Mouse (Mus musculus): ENCODE results near the gene Ncapg.
"Not testable (repeated sequence)": the region's sequence is repeated elsewhere in the genome, so short reads cannot be mapped to it uniquely, and the experiment has no call there.

Ncapg gene

GRCm38 (mm10) chr5:45669598-45670279, at the start of gene Ncapg:
Gene Ncapg, plus strand, starts transcription at chr5:45669919.
- peak; percentile 99 for DNase-seq

- no peak for DNase-seq
Observed at GRCm38 (mm10) chr5:45621511-45621910, 48.2 kb upstream of the Ncapg start.

GRCm38 (mm10) chr5:45627771-45628170, 41.9 kb upstream of the Ncapg start:
- no peak for DNase-seq

GRCm38 (mm10) chr5:45629470-45629869, 40.2 kb upstream of the Ncapg start:
- no peak for DNase-seq

GRCm38 (mm10) chr5:45638378-45638777, 31.3 kb upstream of the Ncapg start:
- no peak for DNase-seq

- DNase-seq: peak; percentile 31
Observed at GRCm38 (mm10) chr5:45638806-45639714, 30.7 kb upstream of the Ncapg start, which contains the start of gene Fam184b. Gene Fam184b, minus strand, starts transcription at chr5:45639614.

- no peak for DNase-seq
Observed at GRCm38 (mm10) chr5:45639715-45640092, 30.0 kb upstream of the Ncapg start.

GRCm38 (mm10) chr5:45651026-45651703, 18.6 kb upstream of the Ncapg start:
- DNase-seq: peak; percentile 72

- DNase-seq: not testable (repeated sequence)
Observed at GRCm38 (mm10) chr5:45658406-45658805, 11.3 kb upstream of the Ncapg start.

- DNase-seq: peak; percentile 69
Observed at GRCm38 (mm10) chr5:45668324-45668723, 1.4 kb upstream of the Ncapg start.

GRCm38 (mm10) chr5:45668831-45669230, 888 bp upstream of the Ncapg start:
- DNase-seq: no peak

GRCm38 (mm10) chr5:45669234-45669597, 503 bp upstream of the Ncapg start:
- DNase-seq: no peak

GRCm38 (mm10) chr5:45670280-45670670, 556 bp downstream of the Ncapg start:
- no peak for DNase-seq

GRCm38 (mm10) chr5:45670894-45671494, 1.3 kb downstream of the Ncapg start:
- DNase-seq: no peak

- DNase-seq: no peak
Observed at GRCm38 (mm10) chr5:45675032-45675431, 5.3 kb downstream of the Ncapg start.

GRCm38 (mm10) chr5:45677639-45678038, 7.9 kb downstream of the Ncapg start:
- no peak for DNase-seq

- DNase-seq: no peak
Observed at GRCm38 (mm10) chr5:45679955-45680354, 10.2 kb downstream of the Ncapg start.

- DNase-seq: no peak
Observed at GRCm38 (mm10) chr5:45683388-45683787, 13.7 kb downstream of the Ncapg start.

- no peak for DNase-seq
Observed at GRCm38 (mm10) chr5:45685243-45685642, 15.5 kb downstream of the Ncapg start.

- DNase-seq: no peak
Observed at GRCm38 (mm10) chr5:45686223-45686622, 16.5 kb downstream of the Ncapg start.

- no peak for DNase-seq
Observed at GRCm38 (mm10) chr5:45689152-45689551, 19.4 kb downstream of the Ncapg start.

- no peak for DNase-seq
Observed at GRCm38 (mm10) chr5:45690802-45691201, 21.1 kb downstream of the Ncapg start.

GRCm38 (mm10) chr5:45691678-45692077, 22.0 kb downstream of the Ncapg start:
- DNase-seq: no peak
